Mouse (Mus musculus) embryonic facial prominence, embryonic 12.5 days (tissue): Measurements from ENCODE around the gene Tex14. TPM values are rescaled to one million over a fixed set of nuclear protein-coding genes. Genes with fewer than 3 reads are reported as not detected.
"Not testable (repeated sequence)": the region's sequence is repeated elsewhere in the genome, so short reads cannot be mapped to it uniquely, and the experiment has no call there.

Source experiments
- ATAC-seq: fragments of 200-750 bp; cut with Nextera tagmentation; 2 replicates; pipeline ENCODE4 v1.8.0; 2017; ENCODE audit not compliant: insufficient number of reproducible peaks, insufficient read depth, low FRiP score, low TSS enrichment
- H3K27ac ChIP-seq: fragments of 300-500 bp; sonication (generic); 2 replicates; pipeline ENCODE4 v1.5.1; 2016; ENCODE audit warnings: mild to moderate bottlenecking
- H3K27me3 ChIP-seq: fragments of 300-500 bp; sonication (generic); 2 replicates; pipeline ENCODE4 v1.6.1; 2016; ENCODE audit warnings: mild to moderate bottlenecking, moderate library complexity
- H3K36me3 ChIP-seq: fragments of 300-500 bp; sonication (generic); 2 replicates; pipeline ENCODE4 v1.6.1; 2016; ENCODE audit warnings: mild to moderate bottlenecking
- H3K4me1 ChIP-seq: fragments of 300-500 bp; sonication (generic); 2 replicates; pipeline ENCODE4 v1.6.1; 2016
- H3K4me2 ChIP-seq: fragments of 300-500 bp; sonication (generic); replicated peaks from 2 replicates; pipeline ENCODE4 v1.6.1; 2016; ENCODE audit warnings: mild to moderate bottlenecking, moderate library complexity
- H3K4me3 ChIP-seq: fragments of 300-500 bp; sonication (generic); 2 replicates; pipeline ENCODE4 v1.5.1; 2016; ENCODE audit warnings: mild to moderate bottlenecking
- H3K9ac ChIP-seq: fragments of 300-500 bp; sonication (generic); 2 replicates; pipeline ENCODE4 v1.6.1; 2016; ENCODE audit warnings: mild to moderate bottlenecking, moderate library complexity
- H3K9me3 ChIP-seq: fragments of 300-500 bp; sonication (generic); 2 replicates; pipeline ENCODE4 v1.6.1; 2016; ENCODE audit warnings: mild to moderate bottlenecking, moderate library complexity
- WGBS: fragments of 180-500 bp; shearing (Covaris S2); methylation state at CpG from one replicate; pipeline ENCODE4 v1.1.7; 2016; 5-methylcytosine and 5-hydroxymethylcytosine counted together
- polyA plus RNA-seq: library from polyadenylated mRNA; unstranded; fragments of >200 nt; fragmentation: Nextera tagmentation; extraction: Ambion mirVana; gene quantifications from 2 replicates; pipeline ENCODE4 v1.2.1, GENCODE M21; 2016

The Tex14 gene
- polyA plus RNA-seq, 1 experiment from 2014 or later, result 0.64 TPM

DNA sequence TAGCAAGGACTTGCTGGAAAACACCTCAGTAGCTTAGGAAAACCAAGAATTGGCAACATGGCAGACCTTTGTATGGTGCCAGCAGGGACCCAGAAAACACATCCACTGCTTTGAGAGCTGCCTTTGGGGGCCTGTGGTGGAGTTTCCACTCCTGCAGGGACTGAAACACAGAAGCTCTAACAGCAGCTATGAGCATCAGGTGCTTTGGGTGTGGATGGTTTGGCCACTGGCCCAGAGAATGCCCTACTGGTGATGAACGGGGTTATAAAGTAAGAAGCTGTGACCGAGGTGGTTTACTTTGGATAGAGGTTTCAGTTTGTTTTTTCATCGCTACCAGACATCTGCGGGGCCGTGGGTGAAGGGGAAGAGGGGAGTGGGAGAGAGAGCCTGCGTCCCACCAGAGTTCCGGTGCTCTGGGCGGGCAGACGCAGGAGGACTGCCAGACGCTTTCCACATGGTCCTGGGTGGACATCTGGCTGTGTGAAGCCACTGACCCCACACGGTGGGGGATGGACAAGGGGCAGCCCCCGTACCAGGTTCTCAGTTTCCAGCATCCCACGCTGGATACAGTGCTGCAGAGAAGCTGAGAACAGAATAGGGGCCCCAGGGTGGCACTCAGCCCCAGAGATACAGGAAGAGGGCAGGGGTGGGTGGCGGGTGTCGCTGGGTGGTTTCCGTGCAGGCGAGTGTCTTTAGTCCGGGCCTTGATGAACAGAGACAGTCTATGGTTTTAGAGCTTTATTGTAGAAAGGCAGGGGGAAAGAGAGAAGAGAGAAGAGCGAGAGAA is 62.8 kb downstream of the Tex14 start:
- Histone ChIP-seq H3K9ac (no peak overlapping the region), H3K27me3 (no peaks in the 10 kb centered on the region), H3K4me1 (no peaks in the 10 kb centered on the region; the same call in 1 of the 2 replicates), H3K4me2 (no peak overlapping the region), H3K27ac (no peak overlapping the region), H3K4me3 (no peak overlapping the region), H3K36me3 (no peaks in the 10 kb centered on the region), H3K9me3 (no peaks in the 10 kb centered on the region)
- 52% methylated on average over 19 of the region's 19 CpGs for WGBS
- ATAC-seq, result no peak

- no peaks in the 10 kb centered on the region for H3K36me3 ChIP-seq
Measured at GRCm38 (mm10) chr11:87468278-87468655, 63.4 kb downstream of the Tex14 start.

GRCm38 (mm10) chr11:87468706-87469315 is 63.9 kb downstream of the Tex14 start:
- Histone ChIP-seq H3K4me2 (no peak overlapping the region), H3K36me3 (no peaks in the 10 kb centered on the region), H3K9ac (no peak overlapping the region), H3K9me3 (no peaks in the 10 kb centered on the region), H3K27ac (no peak overlapping the region), H3K27me3 (no peaks in the 10 kb centered on the region), H3K4me1 (no peaks in the 10 kb centered on the region), H3K4me3 (no peak overlapping the region)
- 80% methylated on average over 9 of the region's 9 CpGs for WGBS
- no peak for ATAC-seq

More at GRCm38 (mm10) chr11:87468278-87468655, 63.4 kb downstream of the Tex14 start:
- H3K4me2 ChIP-seq, result no peak overlapping the region
- H3K4me3 ChIP-seq, result no peak overlapping the region
- H3K4me1 ChIP-seq, result no peaks in the 10 kb centered on the region; the same call in 1 of the 2 replicates
- H3K9ac ChIP-seq, result no peak overlapping the region
- no peak for ATAC-seq
- H3K27me3 ChIP-seq, result no peaks in the 10 kb centered on the region
- whole genome bisulfite sequencing, result 53% methylated on average over 7 of the region's 7 CpGs
- H3K9me3 ChIP-seq, result no peaks in the 10 kb centered on the region
- no peak overlapping the region for H3K27ac ChIP-seq

DNA sequence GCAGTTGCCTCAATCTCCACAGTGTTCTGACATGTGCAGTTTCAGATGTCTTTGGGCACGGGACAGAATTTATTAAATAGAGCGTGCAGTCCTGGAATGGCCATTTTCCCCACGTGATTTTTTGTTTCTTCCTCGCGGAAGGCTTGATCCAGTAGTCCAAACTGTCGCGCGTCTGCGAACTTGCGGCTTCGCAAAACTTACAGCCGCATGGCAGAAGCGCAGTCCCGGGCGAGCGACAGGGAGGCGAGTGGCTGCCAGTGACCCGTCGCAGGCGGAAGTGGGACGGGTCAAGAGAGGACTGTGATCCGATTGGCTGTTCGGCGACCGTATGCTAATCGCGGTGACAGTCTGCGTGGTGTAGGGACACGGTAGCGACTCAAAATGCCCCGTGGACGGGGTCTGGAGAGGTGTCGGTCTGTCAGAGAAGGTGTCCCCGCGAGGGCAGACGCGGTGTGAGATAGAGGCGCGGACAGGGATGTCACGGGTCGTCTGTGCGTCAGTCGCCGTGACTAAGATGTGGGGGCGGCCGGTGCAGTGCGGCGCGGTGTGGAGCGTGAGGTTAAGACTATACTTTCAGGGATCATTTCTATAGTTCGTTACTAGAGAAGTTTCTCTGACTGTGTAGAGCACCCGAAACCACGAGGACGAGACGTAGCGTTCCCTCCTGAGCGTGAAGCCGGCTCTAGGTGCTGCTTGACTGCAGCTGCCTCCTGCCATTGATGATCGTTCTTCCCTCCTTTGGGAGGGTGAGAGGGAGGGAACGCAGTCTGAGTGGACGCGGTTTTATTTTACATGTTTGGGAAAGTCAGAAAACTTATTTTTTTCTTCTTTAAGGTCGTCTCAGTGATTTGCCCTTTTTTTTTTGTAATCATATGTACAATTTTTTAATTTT is 66.2 kb downstream of the Tex14 start:
- WGBS, result under 1% methylated on average over 27 of the region's 63 CpGs
- ATAC-seq, result peak; percentile 97
- peak overlapping the region; percentile 33 for H3K4me3 ChIP-seq
- not testable (repeated sequence) for H3K36me3 ChIP-seq, H3K27ac ChIP-seq, H3K27me3 ChIP-seq, H3K9me3 ChIP-seq, H3K4me1 ChIP-seq
- peak overlapping the region; percentile 58 for H3K4me2 ChIP-seq
- H3K9ac ChIP-seq, result peak overlapping the region; percentile 40; the same call in 1 of the 2 replicates

DNA sequence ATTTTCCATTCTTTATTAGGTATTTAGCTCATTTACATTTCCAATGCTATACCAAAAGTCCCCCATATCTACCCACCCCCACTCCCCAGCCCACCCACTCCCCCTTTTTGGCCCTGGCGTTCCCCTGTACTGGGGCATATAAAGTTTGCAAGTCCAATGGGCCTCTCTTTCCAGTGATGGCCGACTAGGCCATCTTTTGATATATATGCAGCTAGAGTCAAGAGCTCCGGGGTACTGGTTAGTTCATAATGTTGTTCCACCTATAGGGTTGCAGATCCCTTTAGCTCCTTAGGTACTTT is 66.8 kb downstream of the Tex14 start:
- H3K27ac ChIP-seq, H3K4me1 ChIP-seq, H3K9me3 ChIP-seq, H3K36me3 ChIP-seq, H3K27me3 ChIP-seq, H3K9ac ChIP-seq, H3K4me3 ChIP-seq, H3K4me2 ChIP-seq: not testable (repeated sequence)
- peak; percentile 37 for ATAC-seq
- 0% methylated on average over 2 of the region's 3 CpGs for WGBS

- H3K4me1 ChIP-seq, H3K27ac ChIP-seq, H3K4me2 ChIP-seq, ATAC-seq, H3K27me3 ChIP-seq, H3K9me3 ChIP-seq, H3K9ac ChIP-seq, H3K36me3 ChIP-seq, H3K4me3 ChIP-seq: not testable (repeated sequence)
- WGBS, result 31% methylated on average over 4 of the region's 4 CpGs
Measured at GRCm38 (mm10) chr11:87472058-87472457, 67.2 kb downstream of the Tex14 start.

- not testable (repeated sequence) for ATAC-seq, H3K9me3 ChIP-seq, H3K36me3 ChIP-seq, H3K4me2 ChIP-seq, H3K27me3 ChIP-seq, H3K27ac ChIP-seq, H3K9ac ChIP-seq, H3K4me1 ChIP-seq, H3K4me3 ChIP-seq
- WGBS, result 65% methylated on average over 2 of the region's 2 CpGs
Measured at GRCm38 (mm10) chr11:87479172-87479571, 74.3 kb downstream of the Tex14 start.

DNA sequence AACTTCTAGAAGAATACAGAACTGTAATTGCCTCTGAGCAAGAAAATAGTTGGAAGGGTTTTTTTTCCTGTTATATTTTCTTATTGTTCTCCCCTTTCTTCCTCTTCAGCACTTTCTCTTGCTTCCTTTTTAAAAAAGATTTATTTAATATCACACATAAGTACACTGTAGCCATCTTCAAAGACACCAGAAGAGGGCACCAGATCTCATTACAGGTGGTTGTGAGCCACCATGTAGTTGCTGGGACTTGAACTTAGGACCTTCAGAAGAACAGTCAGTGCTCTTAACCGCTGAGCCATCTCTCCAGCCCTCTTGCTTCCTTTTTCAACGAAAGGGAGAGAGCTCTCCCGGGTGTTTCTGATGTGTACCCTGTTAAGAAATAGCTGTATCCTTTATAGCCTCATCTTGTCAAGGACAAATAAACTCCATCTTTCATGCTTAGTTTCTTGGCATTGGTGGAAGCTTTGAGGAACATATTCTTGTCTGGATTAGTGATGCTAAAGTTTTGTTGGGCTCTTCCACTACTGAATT is 79.0 kb downstream of the Tex14 start:
- no peak overlapping the region for H3K4me2 ChIP-seq
- no peaks in the 10 kb centered on the region for H3K36me3 ChIP-seq
- no peaks in the 10 kb centered on the region for H3K4me1 ChIP-seq
- no peaks in the 10 kb centered on the region for H3K9me3 ChIP-seq
- no peak overlapping the region for H3K9ac ChIP-seq
- 76% methylated on average over 3 of the region's 3 CpGs for WGBS
- ATAC-seq, result no peak
- no peak overlapping the region for H3K4me3 ChIP-seq
- H3K27me3 ChIP-seq, result no peaks in the 10 kb centered on the region
- no peak overlapping the region for H3K27ac ChIP-seq

- no peak overlapping the region for H3K27ac ChIP-seq
- 85% methylated on average over 3 of the region's 3 CpGs for WGBS
- no peaks in the 10 kb centered on the region for H3K27me3 ChIP-seq
- H3K4me1 ChIP-seq, result no peaks in the 10 kb centered on the region
- no peaks in the 10 kb centered on the region for H3K9me3 ChIP-seq
- no peak for ATAC-seq
- H3K4me2 ChIP-seq, result no peak overlapping the region
- no peak overlapping the region for H3K9ac ChIP-seq
- no peaks in the 10 kb centered on the region for H3K36me3 ChIP-seq
- H3K4me3 ChIP-seq, result no peak overlapping the region
Measured at GRCm38 (mm10) chr11:87488948-87489347, 84.1 kb downstream of the Tex14 start.

DNA sequence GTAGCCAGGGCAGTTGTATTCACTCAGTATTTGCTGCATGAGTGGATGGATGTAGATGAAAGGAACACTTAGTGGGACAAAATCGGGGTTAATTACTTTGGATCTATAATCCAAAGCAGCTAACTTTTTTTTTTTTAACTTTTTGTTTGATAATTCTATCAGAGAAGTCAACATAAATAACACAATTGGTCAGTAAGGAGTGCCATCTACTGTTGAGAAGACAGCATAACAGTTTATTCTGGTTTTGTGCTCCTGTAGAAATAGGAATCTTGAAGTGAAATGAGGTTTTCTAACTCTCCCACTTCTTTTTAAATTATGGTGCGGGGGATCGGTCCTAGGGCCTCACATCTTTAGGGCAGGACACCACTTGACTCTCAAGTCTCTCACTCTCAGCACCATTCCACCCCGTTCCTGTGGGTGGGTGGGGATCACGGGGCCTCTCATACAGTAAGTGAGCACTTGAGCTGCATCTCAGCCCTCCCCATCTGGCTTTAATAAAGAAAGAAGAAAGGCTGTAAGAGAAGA is 99.9 kb downstream of the Tex14 start:
- H3K9ac ChIP-seq, result no peak overlapping the region; the same call in 1 of the 2 replicates
- ATAC-seq, result no peak
- H3K27ac ChIP-seq, result no peak overlapping the region
- no peaks in the 10 kb centered on the region for H3K9me3 ChIP-seq
- no peaks in the 10 kb centered on the region for H3K4me1 ChIP-seq
- H3K4me3 ChIP-seq, result no peak overlapping the region
- no peaks in the 10 kb centered on the region for H3K36me3 ChIP-seq
- no peak overlapping the region for H3K4me2 ChIP-seq
- H3K27me3 ChIP-seq, result no peaks in the 10 kb centered on the region
- 35% methylated on average over 5 of the region's 5 CpGs for WGBS

- H3K36me3 ChIP-seq, result no peaks in the 10 kb centered on the region
- no peak overlapping the region for H3K9ac ChIP-seq
- no peaks in the 10 kb centered on the region for H3K4me1 ChIP-seq
- no peak overlapping the region for H3K4me2 ChIP-seq
- 76% methylated on average over 3 of the region's 3 CpGs for WGBS
- ATAC-seq, result no peak
- no peaks in the 10 kb centered on the region for H3K9me3 ChIP-seq
- H3K4me3 ChIP-seq, result no peak overlapping the region
- H3K27ac ChIP-seq, result no peak overlapping the region
- H3K27me3 ChIP-seq, result no peaks in the 10 kb centered on the region
Measured at GRCm38 (mm10) chr11:87506502-87506901, 101.6 kb downstream of the Tex14 start.
